Comparison of ENCODE assay signal across 10 mouse cellular contexts in genomic region chr6:47649961-47650360, GRCm38 (mm10). TPM values are rescaled to one million over a fixed set of nuclear protein-coding genes. Genes with fewer than 3 reads are reported as not detected.
DNase-seq lines count a peak whose midpoint lies in the region; ATAC-seq and TF ChIP-seq lines count a peak whose summit lies in the region.
"Had no signal": no experiment of that assay in that cellular context is flagged by ENCODE, and none has a peak within 500 bp of the region (broad histone marks: within the 10 kb centered on the region; RNA-seq: fewer than 3 reads in every experiment).

No protein-coding gene starts in this region.

- no peak for TF ChIP-seq CTCF in heart, adult 2 months (IDR thresholded peaks at IDR 0.05)
- TF ChIP-seq CTCF in layer of hippocampus, adult 2 months (conservative IDR thresholded peaks at IDR 0.05): no peak

- no peak overlapping the region for H3K4me2 ChIP-seq in hindbrain, embryonic 13.5 days

- TF ChIP-seq POLR2A in heart, adult 2 months (IDR thresholded peaks at IDR 0.05; ENCODE audit: insufficient read depth, low read depth, low read length): no peak

- H3K79me2 ChIP-seq in heart, adult 2 months (replicated peaks; ENCODE audit: control insufficient read depth, insufficient read depth, low read length): no peaks in the 10 kb centered on the region

- H3K9me3 ChIP-seq in hindbrain, embryonic 13.5 days: no peaks in the 10 kb centered on the region
- H3K9me3 ChIP-seq: embryonic facial prominence, embryonic 15.5 days; G1E had no signal

- H3K4me1 ChIP-seq in heart, adult 2 months (ENCODE audit: control insufficient read depth, insufficient read depth, low read length): no peaks in the 10 kb centered on the region
- H3K4me1 ChIP-seq in hindbrain, embryonic 13.5 days (replicated peaks): no peaks in the 10 kb centered on the region
- H3K4me1 ChIP-seq: embryonic facial prominence, embryonic 15.5 days had no signal

- H3K4me3 ChIP-seq in heart, adult 2 months: no peak overlapping the region
- H3K4me3 ChIP-seq in layer of hippocampus, adult 2 months: no peak overlapping the region
- no peak overlapping the region for H3K4me3 ChIP-seq in hindbrain, embryonic 13.5 days

- 78% methylated on average over 6 of the region's 6 CpGs for WGBS in heart, adult 2 months
- WGBS in hindbrain, embryonic 13.5 days: 91% methylated on average over 6 of the region's 6 CpGs

- H3K27ac ChIP-seq in heart, adult 2 months: no peak overlapping the region
- no peak overlapping the region for H3K27ac ChIP-seq in layer of hippocampus, adult 2 months
- H3K27ac ChIP-seq in hindbrain, embryonic 13.5 days: no peak overlapping the region
- H3K27ac ChIP-seq: embryonic facial prominence, embryonic 15.5 days had no signal

- intact Hi-C loops in heart, adult 2 months (cut with DNase I): no loop called here

- no peak overlapping the region for H3K9ac ChIP-seq in heart, adult 2 months (ENCODE audit: low read depth, low read length)
- no peak overlapping the region for H3K9ac ChIP-seq in hindbrain, embryonic 13.5 days
- H3K9ac ChIP-seq: embryonic facial prominence, embryonic 15.5 days had no signal

- no peaks in the 10 kb centered on the region for H3K36me3 ChIP-seq in heart, adult 2 months (ENCODE audit: control insufficient read depth, insufficient read depth, low read length)
- no peaks in the 10 kb centered on the region for H3K36me3 ChIP-seq in hindbrain, embryonic 13.5 days
- H3K36me3 ChIP-seq: embryonic facial prominence, embryonic 15.5 days; G1E had no signal

- H3K27me3 ChIP-seq in heart, adult 2 months (ENCODE audit: control insufficient read depth, insufficient read depth, low read length): no peaks in the 10 kb centered on the region
- peaks cover 8% of the 10 kb centered on the region; the same call in 1 of the 2 replicates for H3K27me3 ChIP-seq in hindbrain, embryonic 13.5 days

- no peak for ATAC-seq in hindbrain, embryonic 13.5 days (ENCODE audit: low FRiP score)

- no peak for TF ChIP-seq EP300 in heart, adult 2 months (IDR thresholded peaks at IDR 0.05; ENCODE audit: insufficient read depth, low read depth, low read length)

- DNase-seq in heart, adult 2 months: peak; percentile 4 to 27
- no peak for DNase-seq in heart, adult 8-10 months (ENCODE audit: low spot score)
- peak; percentile 2 for DNase-seq in ovary, postnatal 10 days (ENCODE audit: low spot score)
- no peak for DNase-seq in ovary, postnatal 36 days (ENCODE audit: low spot score)
- DNase-seq in c-Kit-positive CD71-positive TER-119-positive erythroid progenitor cells, embryonic 14.5 days (ENCODE audit: low spot score): peak; percentile 33
- DNase-seq in layer of hippocampus, adult 2 months (ENCODE audit: low spot score in 2 of 2): peak; percentile 1 to 15
- peak; percentile 46 for DNase-seq in testis, postnatal 10 days (ENCODE audit: low spot score)

RNA-seq across cellular contexts. Expression of gene Ezh2, which starts 54.8 kb away (rescaled TPM):
- total RNA-seq in heart, adult 2 months (2021): 1 to 10 TPM; 9.2 to 9.6 TPM
- 3.9 and 9.2 TPM in 2 replicates for polyA plus RNA-seq in heart, adult 2 months (2012; rRNA removed)
- total RNA-seq in heart, adult 8-10 months (2022): 10 to 100 TPM in 1 of 4 experiments, 1 to 10 TPM in 3; 5.1 to 11.1 (median 8.1) TPM
- 10 to 100 TPM; 16.0 to 17.4 TPM for total RNA-seq in layer of hippocampus, adult 2 months (2021)
- polyA plus RNA-seq in hindbrain, embryonic 13.5 days (2015; fragmentation: Nextera tagmentation; extraction: Ambion mirVana): 102 and 108 TPM in 2 replicates

Comparison
In these comparisons a context has a peak if more than half of its experiments do, and no peak if none do; other contexts are left out.
1. DNase-seq: peak in heart, adult 2 months (2 of 2), ovary, postnatal 10 days (single experiment), c-Kit-positive CD71-positive TER-119-positive erythroid progenitor cells, embryonic 14.5 days (single experiment), layer of hippocampus, adult 2 months (2 of 2) and testis, postnatal 10 days (single experiment); none in heart, adult 8-10 months (single experiment) and ovary, postnatal 36 days (single experiment).